Mouse (Mus musculus) urinary bladder, adult 2 months (tissue): ENCODE data around the gene Olfr314. TPM values are rescaled to one million over a fixed set of nuclear protein-coding genes. Genes with fewer than 3 reads are reported as not detected.
"Not testable (repeated sequence)": the region's sequence is repeated elsewhere in the genome, so short reads cannot be mapped to it uniquely, and the experiment has no call there.

ENCODE experiments used
- DNase-seq: peaks from one replicate; pipeline ENCODE4 v3.0.0; 2022; ENCODE audit warnings: low spot score
- polyA plus RNA-seq: library from polyadenylated mRNA; depleted of rRNA; stranded (reverse); fragments of >200 nt; gene quantifications from 2 replicates; pipeline ENCODE4 v1.2.3, GENCODE M21; 2012; rRNA removed

The Olfr314 gene
- polyA plus RNA-seq, 1 experiment = not detected

GRCm38 (mm10) chr11:58832541-58832940 lies 49.8 kb downstream of the Olfr314 start:
- not testable (repeated sequence) for DNase-seq

Other genes with a start within 250 kb of the Olfr314 start
- gene Olfr330, start 248.1 kb upstream of the Olfr314 start, polyA plus RNA-seq = not detected in 2 replicates
- gene Olfr329-ps, start 236.5 kb upstream of the Olfr314 start, polyA plus RNA-seq = not detected in 2 replicates
- gene Olfr328, start 227.3 kb upstream of the Olfr314 start, polyA plus RNA-seq = not detected in 2 replicates
- not detected in 2 replicates for gene Olfr224, start 212.4 kb upstream of the Olfr314 start, polyA plus RNA-seq
- not detected in 2 replicates for gene Olfr325, start 205.2 kb upstream of the Olfr314 start, polyA plus RNA-seq
- gene Olfr324, start 187.8 kb upstream of the Olfr314 start, polyA plus RNA-seq = not detected in 2 replicates
- not detected in 2 replicates for gene 2210407C18Rik, start 166.9 kb upstream of the Olfr314 start, polyA plus RNA-seq
- gene Olfr323, start 152.5 kb upstream of the Olfr314 start, polyA plus RNA-seq = not detected in 2 replicates
- not detected in 2 replicates for gene Trim58, start 142.5 kb upstream of the Olfr314 start, polyA plus RNA-seq
- gene Olfr322, start 124.2 kb upstream of the Olfr314 start, polyA plus RNA-seq = not detected in 2 replicates
- not detected in 2 replicates for gene Olfr320, start 101.9 kb upstream of the Olfr314 start, polyA plus RNA-seq
- gene Olfr319, start 83.8 kb upstream of the Olfr314 start, polyA plus RNA-seq = not detected in 2 replicates
- not detected in 2 replicates for gene Olfr318, start 58.9 kb upstream of the Olfr314 start, polyA plus RNA-seq
- not detected in 2 replicates for gene Olfr317, start 43.7 kb upstream of the Olfr314 start, polyA plus RNA-seq
- not detected in 2 replicates for gene Olfr316, start 30.2 kb upstream of the Olfr314 start, polyA plus RNA-seq
- not detected in 2 replicates for gene Olfr315, start 9.8 kb upstream of the Olfr314 start, polyA plus RNA-seq
- 4.1 and 4.7 TPM in 2 replicates for gene Fam183b, start 19.0 kb downstream of the Olfr314 start, polyA plus RNA-seq
- gene Olfr313, start 32.0 kb downstream of the Olfr314 start, polyA plus RNA-seq = 0.01 TPM in 1 of 2 replicates, not detected in the other
- not detected in 2 replicates for gene Olfr312, start 46.3 kb downstream of the Olfr314 start, polyA plus RNA-seq
- gene Olfr311, start 56.3 kb downstream of the Olfr314 start, polyA plus RNA-seq = not detected in 2 replicates
- gene Gm12258, start 64.2 kb downstream of the Olfr314 start, polyA plus RNA-seq = 9.9 and 14.3 TPM in 2 replicates
- gene 2810021J22Rik, start 84.3 kb downstream of the Olfr314 start, polyA plus RNA-seq = 4.6 and 4.9 TPM in 2 replicates
- 3.0 and 5.1 TPM in 2 replicates for gene Zfp39, start 121.3 kb downstream of the Olfr314 start, polyA plus RNA-seq
- gene Btnl10, start 135.0 kb downstream of the Olfr314 start, polyA plus RNA-seq = not detected in 2 replicates
- gene Rnf187, start 156.0 kb downstream of the Olfr314 start, polyA plus RNA-seq = 137 and 140 TPM in 2 replicates
- 1.3 and 2.2 TPM in 2 replicates for gene Hist3h2ba, start 166.0 kb downstream of the Olfr314 start, polyA plus RNA-seq
- 22.0 and 27.2 TPM in 2 replicates for gene Hist3h2a, start 171.7 kb downstream of the Olfr314 start, polyA plus RNA-seq
- gene Trim17, start 171.7 kb downstream of the Olfr314 start, polyA plus RNA-seq = 0.23 and 0.49 TPM in 2 replicates
- 27.1 and 28.1 TPM in 2 replicates for gene Trim11, start 195.1 kb downstream of the Olfr314 start, polyA plus RNA-seq